Mouse (Mus musculus) thymus, postnatal 14 days (tissue): ENCODE measurements around the gene Isyna1.

Experiments
- DNase-seq: peaks from one replicate; pipeline ENCODE4 v3.0.0; 2021

The Isyna1 gene

DNA sequence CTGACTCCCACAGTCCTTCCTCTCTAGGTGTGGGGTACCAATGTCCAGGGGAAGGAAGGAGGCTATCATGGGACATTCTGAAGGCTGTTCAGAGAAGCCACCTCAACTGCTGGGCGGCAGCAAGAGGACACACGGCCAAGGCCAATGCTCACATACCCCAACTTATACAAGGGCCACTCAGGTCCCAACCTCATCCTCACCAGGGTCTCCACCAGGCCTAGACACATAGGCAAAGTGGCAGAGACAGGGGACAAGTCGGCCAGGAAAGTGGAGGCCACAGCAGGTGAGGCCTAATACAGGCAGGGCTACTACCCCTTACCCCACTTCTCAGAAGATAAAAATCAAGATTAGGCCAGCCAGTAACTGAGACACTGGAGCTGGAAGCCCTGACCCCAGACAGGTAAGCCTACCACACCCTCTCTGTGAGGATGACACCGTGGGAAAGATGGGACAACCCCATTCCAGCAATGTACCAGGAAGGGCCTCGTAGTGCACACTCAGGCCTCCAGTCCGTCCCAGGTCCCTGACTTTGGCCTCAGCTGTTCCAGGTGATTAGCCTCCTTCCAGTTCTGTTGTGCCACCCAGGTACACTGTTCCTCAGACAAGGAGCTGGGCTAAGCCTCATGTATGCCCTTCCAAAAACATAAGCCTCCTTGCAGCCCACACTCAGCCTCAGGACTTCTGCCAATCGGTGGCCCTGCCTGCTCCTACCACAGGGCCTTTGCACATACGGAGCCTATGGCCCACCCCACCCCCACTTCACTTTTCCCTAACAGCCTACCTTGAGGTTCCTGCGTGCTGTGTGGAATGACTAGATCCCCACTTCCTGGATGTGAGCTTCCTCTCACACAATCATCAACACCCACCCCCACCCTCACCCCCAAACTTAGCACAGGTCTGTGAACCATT, 12.0 kb downstream of the Isyna1 start:
- DNase-seq = no peak

DNA sequence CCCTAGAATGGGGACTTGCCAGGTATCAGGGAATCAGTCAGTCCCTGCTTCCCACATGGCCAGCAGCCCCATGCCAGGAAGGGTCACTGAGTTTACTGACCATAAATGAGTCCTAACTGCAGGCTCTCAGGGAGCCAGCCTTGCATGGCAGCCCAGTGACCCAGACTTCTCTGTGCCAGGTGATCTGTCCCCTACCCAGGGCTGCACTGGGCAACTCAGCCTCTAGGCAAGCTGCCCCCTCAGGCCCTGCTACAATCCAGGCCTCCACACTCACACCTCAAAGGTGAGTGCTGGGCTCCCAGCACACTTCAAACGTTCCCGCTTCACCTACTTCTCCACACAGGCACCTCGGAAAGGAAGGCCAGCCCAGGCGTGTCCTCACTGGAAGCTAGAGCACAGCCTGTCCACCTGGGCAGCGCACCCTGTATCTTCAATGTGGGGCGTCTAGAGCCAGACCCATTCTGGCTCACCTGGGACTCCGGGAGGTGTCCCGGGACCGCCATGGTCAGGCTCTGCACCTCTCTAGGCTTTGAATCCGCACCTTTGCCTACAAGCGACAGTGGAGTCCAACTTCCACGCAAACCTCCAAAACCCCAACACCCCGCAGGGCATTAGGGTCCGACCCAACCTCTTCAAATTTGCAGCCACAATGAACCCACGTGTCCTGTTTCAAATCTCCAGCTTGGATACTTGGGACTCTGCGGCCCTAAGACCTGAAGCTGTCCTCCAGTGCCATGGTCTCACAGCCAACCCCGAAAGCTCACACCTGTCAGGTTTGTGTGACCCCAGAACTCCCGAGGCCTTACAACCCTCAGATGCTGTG, 12.8 kb downstream of the Isyna1 start:
- DNase-seq = no peak

DNA sequence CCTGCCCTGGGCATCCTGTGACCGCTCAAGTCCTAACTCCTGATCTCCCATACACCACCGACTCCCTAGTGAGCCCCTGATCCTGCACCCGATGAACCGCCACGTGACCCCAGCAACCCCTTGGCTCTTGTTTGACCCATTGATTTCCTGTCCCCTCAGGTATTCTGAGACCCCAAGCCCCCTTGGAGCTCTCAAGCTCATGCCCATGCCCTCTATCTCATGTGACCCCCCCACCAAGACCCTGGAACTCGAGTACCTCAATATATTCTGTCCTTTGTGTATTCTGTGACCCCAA, 13.4 kb downstream of the Isyna1 start:
- DNase-seq = no peak

GRCm38 (mm10) chr8:70607898-70608748, 13.9 kb downstream of the Isyna1 start:
- peak; percentile 60 for DNase-seq

GRCm38 (mm10) chr8:70608749-70609367, 14.7 kb downstream of the Isyna1 start, which contains the start of gene Ssbp4:
Gene Ssbp4 (minus strand): TSS chr8:70608872.
- DNase-seq = no peak

DNA sequence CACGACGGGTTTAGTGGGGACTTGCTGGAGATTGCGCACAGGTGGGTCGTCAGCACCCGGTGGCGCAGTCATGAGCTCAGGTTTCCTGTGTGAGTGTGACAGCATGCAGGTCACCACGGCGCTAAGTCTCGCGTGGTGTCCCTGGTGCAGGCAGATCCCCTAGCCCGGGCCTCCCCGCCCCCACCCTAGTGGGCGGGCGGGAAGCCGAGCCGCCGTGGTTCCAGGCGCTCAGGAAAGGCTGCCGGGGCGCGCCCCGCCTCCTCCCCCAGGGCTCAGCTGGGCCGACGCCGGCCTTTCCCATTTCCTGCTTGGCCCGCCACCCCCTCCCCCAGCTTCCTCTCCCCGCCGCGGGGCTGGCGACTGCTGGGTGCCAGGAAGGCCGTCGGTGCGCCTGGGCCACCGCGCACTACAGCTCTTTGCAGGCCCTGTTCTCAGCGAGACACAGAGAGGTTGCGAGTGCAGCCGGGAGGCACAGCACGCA, 15.2 kb downstream of the Isyna1 start:
- peak; percentile 90 for DNase-seq

DNA sequence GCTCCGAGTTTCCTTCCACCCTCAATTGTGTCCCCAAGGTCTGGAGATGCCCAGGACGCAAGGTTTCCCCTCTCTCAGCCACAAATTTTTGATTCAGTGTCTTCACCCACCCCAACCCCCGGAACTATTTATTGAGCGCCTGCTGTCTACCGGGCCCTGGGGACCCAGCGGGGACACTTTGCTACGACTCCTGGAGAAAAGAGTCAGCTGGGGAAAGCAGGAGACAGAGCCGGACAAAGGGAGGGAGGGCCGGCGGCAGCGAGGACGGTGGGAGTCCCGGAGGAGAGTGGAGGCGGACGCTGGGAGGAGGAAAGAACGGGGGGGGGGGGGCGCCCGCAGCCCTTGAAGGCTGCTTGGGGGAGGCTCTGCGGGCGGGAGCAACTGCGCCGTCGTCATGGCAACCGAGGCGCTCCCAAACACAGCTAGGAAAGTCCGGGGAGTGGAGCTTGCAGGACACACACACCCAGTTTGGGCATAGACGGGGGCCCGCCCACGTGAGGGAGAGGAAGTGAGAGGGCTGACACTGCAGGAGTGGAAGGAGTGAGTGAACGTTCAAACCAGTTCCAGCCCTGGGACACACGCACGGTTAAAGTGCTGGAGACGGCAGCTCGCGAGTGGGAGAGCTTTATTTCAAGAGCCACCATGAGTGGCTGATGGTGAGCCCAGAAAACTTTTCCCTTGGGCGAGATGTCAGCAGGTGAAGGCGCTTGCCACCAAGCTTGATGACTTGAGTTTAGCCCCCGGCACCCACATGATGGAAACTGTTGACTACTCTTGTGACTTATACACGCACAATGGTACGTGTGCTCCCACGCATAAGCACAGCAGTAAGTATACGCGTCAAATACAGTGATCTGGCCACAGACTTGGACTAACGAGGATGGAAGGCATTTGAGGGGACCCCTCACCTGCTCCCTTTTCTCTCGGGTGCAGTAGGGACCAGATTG, 15.9 kb downstream of the Isyna1 start:
- peak; percentile 86 for DNase-seq

DNA sequence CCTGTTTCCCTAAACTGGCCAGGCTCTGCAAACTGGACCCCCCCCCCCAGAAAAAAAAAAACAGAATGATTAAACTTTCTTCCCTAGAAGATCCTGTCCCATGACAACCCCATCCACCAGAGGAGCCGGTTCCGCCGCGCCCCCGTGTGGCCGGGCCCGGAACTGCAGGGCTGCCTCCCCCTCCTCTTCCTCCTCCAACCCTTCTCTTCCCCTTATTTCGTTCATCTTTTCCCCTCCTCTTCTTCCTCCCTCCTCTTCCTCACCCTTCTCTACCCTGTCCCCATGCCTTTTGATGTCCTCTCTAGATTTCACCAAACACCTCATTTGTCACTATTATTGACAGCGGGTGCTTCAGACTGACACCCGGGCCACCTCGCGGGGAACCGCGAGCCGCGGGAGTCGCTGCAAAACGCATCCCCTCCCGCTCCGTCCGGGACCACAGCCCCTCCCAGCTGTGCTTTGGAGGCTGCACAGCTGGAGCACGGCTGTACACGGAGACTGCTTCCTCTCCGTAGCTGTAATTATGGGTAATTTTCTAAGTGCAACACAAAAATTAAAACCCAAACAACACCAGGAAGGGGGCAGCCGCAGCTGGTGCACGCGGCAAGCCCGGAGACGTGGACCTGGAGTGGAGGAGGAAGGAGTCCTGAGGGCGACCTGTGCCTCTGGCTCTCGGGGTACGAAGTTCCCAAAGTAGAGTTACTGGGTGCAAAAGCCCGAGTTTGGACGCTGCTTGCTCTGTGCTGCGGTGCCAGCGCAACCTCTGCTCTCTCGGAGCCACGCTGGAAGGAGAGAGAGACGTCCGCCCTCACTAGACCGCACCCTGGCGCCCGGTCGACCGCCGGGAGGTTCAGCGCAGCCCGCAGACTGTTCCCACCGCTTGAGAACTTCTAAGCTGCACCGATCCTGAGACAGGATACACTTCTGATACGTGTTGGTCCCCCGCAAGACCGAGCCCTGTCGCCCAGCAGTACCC, 16.9 kb downstream of the Isyna1 start:
- DNase-seq = peak; percentile 94

DNA sequence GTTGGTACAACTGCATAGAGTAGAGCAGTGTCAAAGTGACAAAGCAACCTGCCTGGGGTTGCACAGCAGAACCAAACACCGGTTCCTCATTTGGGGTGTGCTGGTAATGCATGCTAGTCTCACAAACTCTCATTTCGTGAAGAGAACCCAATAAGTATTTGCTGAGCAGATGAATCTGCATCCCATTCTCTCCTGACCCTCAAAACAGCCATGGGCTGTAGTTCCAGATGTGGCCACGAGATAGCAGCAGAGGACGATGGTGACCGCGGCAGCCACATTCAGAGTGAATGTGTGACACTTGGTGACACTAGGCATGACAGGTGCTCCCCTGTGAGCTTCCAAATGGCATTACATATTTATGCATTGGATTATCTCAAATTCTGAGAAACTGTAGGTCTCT, 17.7 kb downstream of the Isyna1 start:
- peak; percentile 93 for DNase-seq

- DNase-seq = no peak
Observed at GRCm38 (mm10) chr8:70613763-70614162, 19.6 kb downstream of the Isyna1 start.

DNA sequence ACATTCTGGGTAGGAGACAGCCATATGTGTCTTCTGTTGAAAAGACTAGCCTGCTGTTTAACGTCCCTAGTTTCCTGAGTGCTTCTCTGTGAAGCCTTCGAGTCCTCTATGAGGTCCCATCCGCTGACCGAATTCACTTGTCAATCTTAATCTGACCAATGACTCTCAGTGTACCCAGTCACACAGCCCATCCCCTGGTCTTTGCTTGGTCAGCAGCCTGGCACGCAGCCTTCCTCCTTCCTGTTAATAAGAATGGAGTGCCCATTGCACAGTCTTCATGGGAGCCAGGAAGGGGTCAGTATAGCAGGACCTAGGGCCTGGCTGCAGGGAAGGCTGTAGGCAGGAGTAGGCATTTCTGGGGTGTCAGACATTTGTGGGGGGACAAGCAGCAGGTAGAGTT, 20.3 kb downstream of the Isyna1 start:
- no peak for DNase-seq

DNA sequence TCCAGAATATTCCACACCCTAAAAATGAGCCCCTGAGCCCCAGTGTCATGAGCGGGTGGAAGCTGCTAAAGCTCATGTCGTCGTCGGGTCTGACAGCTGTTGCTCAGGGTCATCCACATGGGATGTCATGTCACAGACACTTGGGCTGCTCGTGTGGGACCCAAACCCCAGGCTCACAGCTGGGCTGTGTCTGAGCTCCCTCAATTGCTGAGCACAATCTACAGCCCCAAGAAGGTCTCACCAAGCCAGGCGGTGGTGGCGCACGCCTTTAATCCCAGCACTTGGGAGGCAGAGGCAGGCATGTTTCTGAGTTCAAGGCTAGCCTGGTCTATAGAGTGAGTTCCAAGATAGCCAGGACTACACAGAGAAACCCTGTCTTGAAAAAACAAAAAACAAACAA, 21.1 kb downstream of the Isyna1 start:
- DNase-seq = no peak

- no peak for DNase-seq
Observed at GRCm38 (mm10) chr8:70615894-70616293, 21.7 kb downstream of the Isyna1 start, which contains the start of gene Lrrc25. Gene Lrrc25 (plus strand): TSS chr8:70616155.

GRCm38 (mm10) chr8:70616645-70617044, 22.5 kb downstream of the Isyna1 start:
- DNase-seq = no peak

DNA sequence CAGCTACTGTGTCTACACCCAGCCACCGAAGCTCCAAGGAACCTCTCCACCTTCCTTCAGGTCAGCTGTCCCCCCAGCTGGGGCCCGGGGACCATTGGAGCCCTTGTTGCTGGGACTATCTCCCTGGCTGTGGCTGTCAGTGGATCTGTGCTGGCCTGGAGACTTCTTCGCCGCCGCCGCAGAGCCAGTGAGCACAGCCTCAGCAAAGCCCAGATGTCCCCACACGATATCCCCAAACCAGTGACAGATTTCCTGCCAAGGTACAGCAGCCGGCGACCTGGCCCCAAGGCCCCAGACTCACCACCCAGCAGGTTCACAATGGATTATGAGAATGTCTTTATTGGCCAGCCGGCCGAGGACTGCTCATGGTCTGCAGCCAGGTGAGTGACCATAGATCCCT, 23.8 kb downstream of the Isyna1 start:
- DNase-seq = no peak

GRCm38 (mm10) chr8:70618888-70619334, 24.7 kb downstream of the Isyna1 start:
- DNase-seq = peak; percentile 49

GRCm38 (mm10) chr8:70622220-70622619, 28.0 kb downstream of the Isyna1 start:
- DNase-seq = no peak

DNA sequence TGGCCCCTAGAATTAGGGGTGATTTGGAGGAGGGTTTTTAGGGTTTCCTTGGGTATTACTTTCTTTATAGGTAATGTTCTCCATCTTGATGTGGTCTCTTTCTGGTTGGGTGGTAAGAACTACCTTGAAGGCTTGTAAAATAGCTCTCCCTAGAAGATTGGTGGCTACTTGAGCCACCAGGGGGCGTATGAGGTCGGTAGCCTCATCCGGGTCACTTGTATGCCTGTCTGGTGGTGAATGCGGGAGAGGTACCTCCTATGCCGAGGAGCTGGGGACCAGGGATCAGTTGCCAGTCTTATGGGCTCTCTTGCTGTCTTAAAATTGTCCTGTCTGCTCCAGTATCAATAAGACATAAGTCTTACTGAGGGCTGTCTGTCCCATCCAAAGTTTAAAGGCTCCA, 30.9 kb downstream of the Isyna1 start:
- DNase-seq = peak; percentile 67

DNA sequence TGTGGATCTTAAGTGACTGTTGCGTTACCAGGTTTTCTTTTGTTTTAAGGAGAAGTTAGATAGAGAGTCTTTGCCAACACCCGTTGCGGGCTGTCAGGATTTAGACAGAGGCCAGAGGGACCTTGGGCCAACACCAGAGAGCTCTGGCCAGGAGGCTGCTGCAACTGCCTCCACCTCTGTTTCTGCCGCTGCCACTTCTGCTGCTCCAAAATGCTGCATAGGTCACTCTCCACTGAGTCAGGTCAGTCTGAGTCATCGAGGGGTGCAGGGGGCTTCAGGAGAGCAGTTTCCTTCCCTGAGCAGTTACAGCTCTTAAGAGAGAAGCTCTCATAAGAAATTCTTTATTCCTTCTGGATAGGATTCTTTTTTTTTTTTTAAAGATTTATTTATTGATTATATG, 32.9 kb downstream of the Isyna1 start:
- DNase-seq = no peak

DNA sequence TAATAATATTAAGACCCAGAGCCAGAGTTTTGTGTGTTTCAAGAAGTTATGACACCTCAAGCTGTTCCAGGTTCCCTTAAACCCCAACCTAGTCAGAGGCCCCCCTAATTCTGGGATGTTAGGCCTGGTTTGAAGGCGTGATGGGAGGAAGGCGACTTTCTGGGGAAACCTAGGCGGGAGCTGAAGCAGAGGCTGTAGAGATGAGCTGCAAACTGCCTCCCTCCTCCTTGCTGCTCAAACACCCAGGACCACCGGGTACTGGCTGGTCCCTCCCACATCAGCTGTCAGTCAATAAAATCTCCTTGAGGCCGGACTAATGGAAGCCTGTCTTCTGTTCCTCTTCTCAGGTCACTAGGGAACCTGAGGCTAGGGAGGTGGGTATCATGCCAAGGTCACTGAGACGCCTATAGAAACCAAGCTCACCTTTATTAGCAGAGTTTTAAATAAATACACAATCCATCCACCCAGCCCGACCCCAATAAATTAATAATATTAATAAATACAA, 34.9 kb downstream of the Isyna1 start:
- DNase-seq = no peak
